Mouse (Mus musculus) frontal cortex, postnatal 10 days (tissue): ENCODE results near the gene Olfr93.
"Not testable (repeated sequence)": the region's sequence is repeated elsewhere in the genome, so short reads cannot be mapped to it uniquely, and the experiment has no call there.

Experiments used
- DNase-seq, 2 experiments: peaks; one replicate each; pipeline ENCODE4 v3.0.0; 2022; ENCODE audit warnings: low spot score in 2 of 2, mixed read lengths in 1 of 2

Olfr93 gene

GRCm38 (mm10) chr17:37161394-37161793, at the start of gene Olfr93:
TSS of gene Olfr93 (minus strand) at chr17:37161494.
- no peak for DNase-seq

GRCm38 (mm10) chr17:37203917-37204236, 42.6 kb upstream of the Olfr93 start:
- no peak for DNase-seq

- DNase-seq, result peak; percentile 54 to 82
Measured at GRCm38 (mm10) chr17:37203206-37203916, 42.1 kb upstream of the Olfr93 start.

- no peak for DNase-seq
Measured at GRCm38 (mm10) chr17:37200894-37201293, 39.6 kb upstream of the Olfr93 start, which contains the start of gene Olfr94. TSS of gene Olfr94 (minus strand) at chr17:37200994.

- DNase-seq, result peak in 1 of 2 experiments; percentile 15
Measured at GRCm38 (mm10) chr17:37196845-37197724, 35.8 kb upstream of the Olfr93 start.

GRCm38 (mm10) chr17:37194782-37195181, 33.5 kb upstream of the Olfr93 start:
- no peak for DNase-seq

GRCm38 (mm10) chr17:37193656-37194055, 32.4 kb upstream of the Olfr93 start, which contains the start of gene Ubd:
TSS of gene Ubd (plus strand) at chr17:37193892.
- no peak for DNase-seq

- no peak for DNase-seq
Measured at GRCm38 (mm10) chr17:37193032-37193431, 31.7 kb upstream of the Olfr93 start.

- DNase-seq, result no peak
Measured at GRCm38 (mm10) chr17:37190711-37191110, 29.4 kb upstream of the Olfr93 start.

- DNase-seq, result no peak
Measured at GRCm38 (mm10) chr17:37185474-37185873, 24.2 kb upstream of the Olfr93 start.

DNA sequence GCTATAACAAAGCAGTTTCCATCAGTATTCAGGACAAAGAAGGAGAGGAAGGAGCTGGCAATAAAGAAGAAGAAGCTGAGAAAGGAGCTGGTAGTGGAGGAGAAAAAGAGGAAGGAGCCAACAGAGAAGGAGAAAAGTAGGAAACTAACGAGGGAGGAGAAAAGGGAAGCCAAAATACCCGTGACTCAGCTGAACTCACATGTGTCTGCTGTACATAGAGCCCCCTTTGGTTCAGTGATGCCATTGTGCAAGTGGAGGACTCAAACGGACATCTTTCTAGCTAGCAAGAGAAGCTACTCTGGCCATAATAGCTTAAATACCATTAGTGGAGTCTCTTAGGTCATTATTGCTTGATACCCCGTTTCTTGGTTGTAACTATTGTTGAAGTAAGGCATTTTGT, 29.9 kb downstream of the Olfr93 start:
- not testable (repeated sequence) for DNase-seq

DNA sequence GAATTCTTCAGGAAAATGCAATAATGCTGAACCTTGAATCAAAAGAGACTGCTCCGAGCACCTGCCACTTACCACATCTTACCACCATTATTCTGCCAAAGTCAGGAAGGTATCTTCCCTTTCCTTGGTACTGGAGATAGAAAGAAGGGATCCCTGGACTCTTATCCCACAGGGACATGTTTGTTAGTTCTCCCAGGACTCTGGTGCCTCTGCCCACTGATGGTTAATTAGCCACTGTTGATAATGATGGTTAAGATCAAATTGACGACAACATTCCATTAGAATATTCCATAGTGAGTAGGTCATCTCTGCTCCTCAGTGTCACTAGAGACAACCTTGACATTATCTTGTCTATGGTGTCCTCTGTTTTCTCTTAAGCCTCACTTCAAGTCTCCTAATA, 41.3 kb downstream of the Olfr93 start, which contains the start of gene Olfr92:
Olfr92 (minus strand) TSS at position 101 of the 400 bp plus-strand sequence.
- no peak for DNase-seq

DNA sequence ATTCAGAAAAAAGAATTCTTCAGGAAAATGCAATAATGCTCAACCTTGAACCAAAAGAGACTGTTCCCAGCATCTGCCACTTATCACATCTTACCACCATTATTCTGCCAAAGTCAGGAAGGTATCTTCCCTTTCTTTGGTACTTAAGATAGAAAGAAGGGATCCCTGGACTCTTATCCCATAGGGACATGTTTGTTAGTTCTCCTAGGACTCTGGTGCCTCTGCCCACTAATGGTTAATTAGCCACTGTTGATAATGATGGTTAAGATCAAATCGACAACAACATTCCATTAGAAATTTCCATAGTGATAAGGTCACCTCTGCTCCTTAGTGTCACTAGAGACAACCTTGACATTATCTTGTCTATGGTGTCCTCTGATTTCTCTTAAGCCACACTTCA, 63.1 kb downstream of the Olfr93 start, which contains the start of gene Olfr91:
Olfr91 (minus strand) TSS at position 101 of the 400 bp plus-strand sequence.
- DNase-seq, result no peak

- no peak for DNase-seq
Measured at GRCm38 (mm10) chr17:37093289-37093688, 68.0 kb downstream of the Olfr93 start.

DNA sequence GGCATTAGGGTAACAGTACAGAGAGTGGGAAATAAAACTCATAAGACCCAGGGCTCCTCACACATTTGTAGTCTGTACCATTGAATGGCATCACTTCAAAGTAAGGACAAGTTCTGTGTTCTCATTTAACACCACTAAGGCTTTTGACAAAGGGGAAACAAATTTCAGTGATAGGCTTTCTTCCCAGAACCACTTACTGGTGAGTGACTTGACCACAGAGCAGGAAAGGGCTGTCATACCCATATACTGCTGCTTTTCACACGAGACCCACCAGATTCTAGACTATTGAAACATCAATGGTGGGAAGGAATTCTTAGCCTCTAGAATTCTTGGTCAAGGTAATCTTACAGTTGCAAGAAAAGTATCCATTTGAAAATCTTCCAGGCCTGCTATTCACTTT, 69.1 kb downstream of the Olfr93 start:
- DNase-seq, result no peak
